ENCODE assay signal across 8 mouse cellular contexts in genomic region chr13:55209649-55210192, GRCm38 (mm10). TPM values are rescaled to one million over a fixed set of nuclear protein-coding genes. Genes with fewer than 3 reads are reported as not detected.
DNase-seq lines count a peak whose midpoint lies in the region; ATAC-seq and TF ChIP-seq lines count a peak whose summit lies in the region.

Gene Nsd1 (plus strand): TSS chr13:55209782.

- H3K36me3 ChIP-seq in forebrain, postnatal 0 days (ENCODE audit: insufficient read depth): peaks cover 10% of the 10 kb centered on the region
- H3K36me3 ChIP-seq in hindbrain, embryonic 10.5 days: peaks cover 17% of the 10 kb centered on the region
- H3K36me3 ChIP-seq in limb, embryonic 10.5 days: peaks cover 17% of the 10 kb centered on the region

- H3K9me3 ChIP-seq in forebrain, postnatal 0 days (ENCODE audit: low read length): no peaks in the 10 kb centered on the region
- H3K9me3 ChIP-seq in hindbrain, embryonic 10.5 days: no peaks in the 10 kb centered on the region
- no peaks in the 10 kb centered on the region for H3K9me3 ChIP-seq in limb, embryonic 10.5 days (replicated peaks)

- H3K27me3 ChIP-seq in forebrain, postnatal 0 days (ENCODE audit: insufficient read depth, low read length): no peaks in the 10 kb centered on the region
- H3K27me3 ChIP-seq in hindbrain, embryonic 10.5 days (ENCODE audit: insufficient read depth, poor library complexity, severe bottlenecking): no peaks in the 10 kb centered on the region
- H3K27me3 ChIP-seq in limb, embryonic 10.5 days (ENCODE audit: low read depth, poor library complexity, severe bottlenecking): no peaks in the 10 kb centered on the region

- H3K4me2 ChIP-seq in forebrain, postnatal 0 days (ENCODE audit: low read depth): peak within 1 kb of the TSS; percentile 95

- ATAC-seq in forebrain, postnatal 0 days: no peak
- no peak for ATAC-seq in monocyte, adult 5-6 weeks (replicated peaks; ENCODE audit: insufficient number of reproducible peaks, low FRiP score, low TSS enrichment, poor library complexity, severe bottlenecking)

- H3K4me1 ChIP-seq in forebrain, postnatal 0 days (ENCODE audit: insufficient read depth): peaks cover 18% of the 10 kb centered on the region
- peaks cover 43% of the 10 kb centered on the region for H3K4me1 ChIP-seq in hindbrain, embryonic 10.5 days (replicated peaks)
- peaks cover 38% of the 10 kb centered on the region for H3K4me1 ChIP-seq in limb, embryonic 10.5 days

- H3K4me3 ChIP-seq in forebrain, postnatal 0 days (ENCODE audit: low read depth, low read length): peak within 1 kb of the TSS; percentile 76
- H3K4me3 ChIP-seq in hindbrain, embryonic 10.5 days: peak within 1 kb of the TSS; percentile 89
- peak within 1 kb of the TSS; percentile 91 for H3K4me3 ChIP-seq in limb, embryonic 10.5 days

- H3K9ac ChIP-seq in forebrain, postnatal 0 days: peak within 1 kb of the TSS; percentile 83

- WGBS in forebrain, postnatal 0 days: 32% methylated on average over 31 of the region's 31 CpGs
- 15% methylated on average over 31 of the region's 31 CpGs for WGBS in hindbrain, embryonic 10.5 days
- WGBS in limb, embryonic 10.5 days: 21% methylated on average over 31 of the region's 31 CpGs

- H3K27ac ChIP-seq in forebrain, postnatal 0 days (ENCODE audit: low read depth, low read length): peak within 1 kb of the TSS; percentile 95
- H3K27ac ChIP-seq in hindbrain, embryonic 10.5 days: peak within 1 kb of the TSS; percentile 100
- H3K27ac ChIP-seq in limb, embryonic 10.5 days: peak within 1 kb of the TSS; percentile 97

- TF ChIP-seq CTCF in forebrain, postnatal 0 days (IDR thresholded peaks at IDR 0.05; ENCODE audit: low read depth): no peak

- DNase-seq in kidney, adult 9 months: peak; percentile 30
- no peak for DNase-seq in kidney, adult 8-10 months
- DNase-seq in adrenal gland, adult 2 months: no peak
- DNase-seq in forebrain, postnatal 0 days: peak; percentile 5
- no peak for DNase-seq in hindbrain, embryonic 10.5 days (ENCODE audit: low spot score)
- no peak for DNase-seq in limb, embryonic 10.5 days (ENCODE audit: low spot score)
- no peak for DNase-seq in thymus, postnatal 25 days

RNA-seq across cellular contexts. Expression of gene Nsd1, which starts in this region (rescaled TPM):
- total RNA-seq in adrenal gland, adult 2 months (2021): 10 to 100 TPM; 76.6 to 96.6 TPM
- polyA plus RNA-seq in adrenal gland, adult 2 months (2012; rRNA removed): 10.6 and 13.9 TPM in 2 replicates
- 81.2 and 104 TPM in 2 replicates for total RNA-seq in forebrain, postnatal 0 days (2014; rRNA removed)
- 37.5 and 48.2 TPM in 2 replicates for polyA plus RNA-seq in forebrain, postnatal 0 days (2015; fragmentation: Nextera tagmentation; extraction: Ambion mirVana)
- polyA plus RNA-seq in hindbrain, embryonic 10.5 days (2016; fragmentation: Nextera tagmentation; extraction: Ambion mirVana): 69.3 and 73.9 TPM in 2 replicates
- 63.5 and 69.1 TPM in 2 replicates for polyA plus RNA-seq in limb, embryonic 10.5 days (2016; fragmentation: Nextera tagmentation; extraction: Ambion mirVana)
- total RNA-seq in monocyte, adult 5-6 weeks (2017): 102 to 173 TPM (median 158 TPM) in 3 replicates

Comparison
In these comparisons a context has a peak if more than half of its experiments do, and no peak if none do; other contexts are left out.
1. DNase-seq: peak in kidney, adult 9 months (single experiment) and forebrain, postnatal 0 days (single experiment); none in kidney, adult 8-10 months (0 of 2), adrenal gland, adult 2 months (single experiment), hindbrain, embryonic 10.5 days (single experiment), limb, embryonic 10.5 days (single experiment) and thymus, postnatal 25 days (single experiment).
2. Peak in every context shown above with its lines, with median percentiles within 50 percentile points of each other: H3K27ac ChIP-seq and H3K4me3 ChIP-seq.